Mouse (Mus musculus): ENCODE measurements around the gene Erg.
A peak's percentile ranks its signal among the peaks of the same experiment; 100 is the strongest.

Erg gene

DNA sequence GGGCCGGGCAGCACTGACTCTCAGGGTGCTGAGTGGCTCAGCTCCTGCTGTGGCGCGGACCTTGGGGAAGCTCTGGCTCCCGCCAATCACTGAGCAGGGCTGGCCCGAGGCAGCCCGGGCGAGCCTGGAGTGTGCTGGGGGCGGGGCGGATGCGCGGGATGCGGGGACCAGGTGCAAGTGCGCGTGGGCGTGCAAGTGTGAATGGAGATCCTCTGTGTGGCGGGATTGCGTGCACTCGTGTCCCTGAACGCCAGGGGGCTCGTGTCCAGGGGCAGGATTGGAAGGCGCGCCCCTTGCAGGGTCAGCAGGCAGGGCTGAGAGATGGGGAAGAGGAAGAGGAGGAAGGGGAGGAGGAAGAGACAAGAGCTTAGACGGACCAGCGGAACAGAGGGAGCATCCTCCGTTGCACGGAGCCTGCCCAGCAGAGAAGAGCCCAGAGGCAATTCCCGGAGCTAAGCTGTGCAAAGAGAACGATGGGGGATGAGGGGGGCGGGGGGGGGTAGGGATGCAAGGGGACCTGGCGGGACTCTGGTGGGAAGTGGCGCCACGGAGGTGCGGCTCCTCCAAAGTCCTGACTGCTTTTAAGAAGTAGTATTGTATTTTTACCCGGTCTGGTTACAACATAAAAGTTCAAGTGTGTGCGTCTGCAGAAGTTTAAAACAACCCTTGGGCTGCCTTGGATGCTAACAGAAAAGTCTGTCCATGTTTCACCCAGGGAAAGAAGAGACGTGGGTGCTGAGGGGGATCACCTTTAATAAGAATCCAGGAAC is 667 bp downstream of the Erg start:
- DNase-seq (ENCODE audit: low spot score in 2 of 2): peak in 1 of 2 experiments; percentile 2

DNA sequence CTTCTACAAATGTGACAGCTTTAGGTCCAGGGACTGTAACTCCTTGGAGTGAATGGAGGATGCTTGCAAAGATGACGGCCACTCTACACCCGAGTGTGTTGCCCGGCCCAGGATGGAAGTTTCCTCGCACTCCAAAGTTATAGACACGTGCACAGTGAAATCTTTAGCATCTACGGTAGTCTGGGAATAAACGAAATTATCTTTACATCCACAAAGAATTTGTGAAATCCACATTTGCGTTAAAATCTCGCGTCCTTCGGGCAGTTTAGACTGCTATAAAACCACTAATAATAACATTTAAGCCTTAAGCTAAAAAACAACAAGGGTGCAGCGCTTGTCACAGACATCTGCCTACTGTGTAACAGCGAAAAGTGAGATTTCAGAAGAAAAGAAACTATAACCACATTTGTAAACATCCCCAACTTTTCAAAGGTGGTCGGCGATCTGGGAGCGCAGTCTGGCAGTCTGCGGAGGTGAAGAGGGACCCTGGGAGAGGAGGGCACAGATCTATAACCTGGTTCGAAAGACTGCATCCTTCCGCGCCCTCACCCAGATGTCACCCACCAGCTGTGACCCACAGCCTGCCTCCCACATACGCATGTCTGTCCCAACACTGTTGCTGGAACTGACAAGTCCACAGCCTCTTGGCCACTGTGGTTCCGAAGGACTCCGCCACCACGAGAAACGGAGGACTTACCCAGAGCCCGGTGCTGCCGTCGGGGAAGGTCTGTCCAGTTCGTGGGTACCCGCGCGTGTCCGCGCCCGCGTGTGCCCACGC is 1.5 kb downstream of the Erg start:
- no peak for DNase-seq (ENCODE audit: low spot score in 2 of 2)

DNA sequence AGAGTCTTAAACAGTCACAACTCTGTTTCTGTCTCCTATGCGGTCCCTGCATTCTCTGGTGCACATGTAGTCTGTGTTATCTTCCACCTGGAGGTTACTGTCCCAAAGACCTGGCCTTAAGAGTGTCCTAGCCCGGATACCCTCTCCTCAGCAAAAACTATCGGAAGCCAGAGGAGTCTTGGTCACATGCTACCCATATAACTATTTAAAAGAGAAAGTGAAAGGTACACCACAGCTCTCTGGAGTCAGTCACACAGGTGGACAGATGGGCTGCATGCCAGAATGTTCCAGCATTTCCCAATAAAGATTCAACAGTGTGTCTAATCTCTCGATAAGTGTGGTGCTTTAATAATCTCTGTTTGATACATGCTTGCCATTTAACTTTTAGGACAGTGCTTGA is 7.1 kb downstream of the Erg start:
- no peak for DNase-seq (ENCODE audit: low spot score in 2 of 2)

DNA sequence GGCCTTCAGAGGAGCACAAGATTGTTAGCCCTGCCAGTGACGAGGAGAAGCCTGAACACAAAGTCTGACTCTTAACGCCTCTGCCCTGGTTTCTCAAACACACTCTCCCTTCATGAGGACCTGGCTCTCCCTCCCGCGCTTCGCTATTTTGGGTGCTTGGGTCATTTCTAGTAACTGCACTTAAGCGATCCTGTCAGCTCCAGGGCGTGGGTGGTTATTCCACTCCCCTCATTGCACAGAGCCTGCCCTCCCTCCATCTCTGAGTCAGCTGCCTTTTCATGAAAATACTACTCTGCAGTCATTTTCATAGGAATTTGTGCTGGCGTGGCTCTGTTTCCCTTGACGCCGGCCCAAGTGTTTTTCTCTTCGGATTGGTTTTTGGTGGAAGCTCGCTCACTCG is 13.2 kb downstream of the Erg start:
- no peak for DNase-seq (ENCODE audit: low spot score in 2 of 2)

DNA sequence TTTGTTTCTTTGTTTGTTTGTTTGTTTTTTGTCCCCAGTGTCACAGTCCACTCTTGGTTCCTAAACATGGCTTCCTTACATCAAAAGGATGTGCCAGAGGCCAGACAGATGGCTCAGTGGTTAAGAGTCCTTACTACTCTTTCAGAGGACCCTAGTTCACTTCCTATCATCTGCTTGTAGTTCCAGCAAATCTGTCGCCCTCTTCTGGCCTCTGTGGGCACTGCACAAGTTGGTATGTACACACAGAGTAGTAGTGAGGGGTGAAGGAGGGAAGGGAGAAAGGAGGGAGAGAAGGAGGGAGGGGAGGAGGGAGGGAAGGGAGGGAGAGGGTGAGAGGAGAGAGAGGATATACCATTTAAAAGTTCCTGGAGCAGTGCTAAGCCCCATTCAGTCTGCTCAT is 15.8 kb downstream of the Erg start:
- peak in 1 of 2 experiments; percentile 15 for DNase-seq (ENCODE audit: low spot score in 2 of 2)

DNA sequence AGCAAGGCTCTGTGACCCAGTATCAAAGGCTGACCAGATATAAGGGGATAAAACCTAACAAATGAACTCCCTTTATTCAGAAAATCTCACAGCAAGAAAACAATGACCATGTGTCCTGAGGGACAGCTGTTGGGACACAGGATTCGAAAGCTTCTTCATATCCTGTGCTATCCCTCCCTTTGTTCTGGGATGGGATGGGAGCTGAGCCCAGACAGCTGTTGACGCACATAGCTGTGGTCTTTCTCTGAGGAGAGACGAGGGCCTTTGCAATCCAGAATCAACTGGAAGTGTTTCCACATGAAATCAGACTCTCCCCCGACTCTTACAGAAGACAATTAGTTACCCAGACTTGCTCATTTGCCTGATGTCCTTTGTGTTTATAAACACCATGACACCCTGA is 29.6 kb downstream of the Erg start:
- DNase-seq (ENCODE audit: low spot score in 2 of 2): no peak

DNA sequence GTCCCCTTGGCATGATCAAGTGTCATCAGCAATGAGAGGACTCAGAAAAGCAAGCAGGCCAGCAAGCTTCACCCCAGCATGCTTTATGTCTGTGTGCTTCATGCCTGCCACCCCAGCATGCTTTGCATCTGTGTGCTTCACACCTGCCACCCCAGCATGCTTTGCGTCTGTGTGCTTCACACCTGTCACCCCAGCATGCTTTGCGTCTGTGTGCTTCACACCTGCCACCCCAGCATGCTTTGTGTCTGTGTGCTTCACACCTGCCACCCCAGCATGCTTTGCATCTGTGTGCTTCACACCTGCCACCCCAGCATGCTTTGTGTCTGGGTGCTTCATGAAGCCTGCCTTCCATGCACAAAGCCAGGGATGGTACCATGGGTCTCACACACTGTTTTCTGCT is 33.3 kb downstream of the Erg start:
- no peak for DNase-seq (ENCODE audit: low spot score in 2 of 2)

DNA sequence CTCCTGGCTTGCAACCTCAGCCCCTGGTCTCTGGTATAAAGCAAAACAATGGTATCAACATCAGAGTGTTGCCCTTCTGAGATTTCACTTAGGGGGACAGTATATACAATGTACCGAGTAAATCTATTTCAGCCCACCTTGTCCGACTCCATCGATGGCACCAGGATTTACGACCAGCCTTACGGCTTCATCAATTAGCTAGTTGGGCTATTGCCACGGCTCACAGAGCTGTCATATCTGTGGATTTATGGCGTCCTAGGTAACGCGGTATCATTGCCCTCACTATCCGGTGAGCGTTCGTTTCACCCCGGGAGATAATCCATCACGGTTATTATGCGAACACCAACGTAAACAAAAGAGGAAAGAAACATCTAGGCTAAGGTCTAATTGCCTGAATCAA is 33.9 kb downstream of the Erg start:
- DNase-seq (ENCODE audit: low spot score in 2 of 2): no peak

DNA sequence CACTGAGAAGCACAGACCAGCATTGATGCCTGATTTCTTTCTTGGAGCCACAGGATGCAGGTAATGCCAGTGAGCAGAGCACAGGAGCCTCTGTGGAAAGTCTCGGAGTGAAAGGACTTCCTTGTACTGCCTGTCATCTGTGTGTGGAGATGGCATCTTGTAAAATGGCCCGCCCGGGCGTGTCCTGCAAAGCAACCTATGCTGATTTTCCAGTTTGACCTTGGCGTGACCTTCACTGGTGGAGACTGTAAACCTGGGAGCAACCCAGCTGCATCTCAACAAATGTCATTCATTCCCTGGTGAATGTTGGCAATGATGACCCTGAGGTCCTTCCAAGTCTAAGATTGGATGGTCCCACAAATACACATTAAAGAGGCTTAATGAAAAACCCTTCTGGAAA is 35.9 kb downstream of the Erg start:
- no peak for DNase-seq (ENCODE audit: low spot score in 2 of 2)

DNA sequence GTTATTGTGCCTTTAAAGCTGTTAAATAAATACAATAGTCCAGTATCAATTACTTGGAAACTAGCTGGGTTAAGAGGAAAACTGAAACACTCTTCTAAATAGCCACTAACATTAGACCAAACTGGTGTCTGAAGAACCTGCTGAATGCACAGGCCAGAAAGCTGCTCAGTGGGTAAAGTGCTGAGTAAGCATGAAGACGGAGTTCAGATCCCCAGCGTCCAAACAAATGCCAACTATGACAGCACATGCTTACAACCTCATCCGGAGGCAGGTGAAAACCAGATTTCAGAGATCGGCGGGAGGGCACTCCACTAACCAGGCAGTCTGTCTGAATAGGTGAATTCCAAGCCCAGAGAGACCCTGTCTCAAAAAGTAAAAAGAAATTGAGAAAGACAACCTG is 41.6 kb downstream of the Erg start:
- no peak for DNase-seq (ENCODE audit: low spot score in 2 of 2)

DNA sequence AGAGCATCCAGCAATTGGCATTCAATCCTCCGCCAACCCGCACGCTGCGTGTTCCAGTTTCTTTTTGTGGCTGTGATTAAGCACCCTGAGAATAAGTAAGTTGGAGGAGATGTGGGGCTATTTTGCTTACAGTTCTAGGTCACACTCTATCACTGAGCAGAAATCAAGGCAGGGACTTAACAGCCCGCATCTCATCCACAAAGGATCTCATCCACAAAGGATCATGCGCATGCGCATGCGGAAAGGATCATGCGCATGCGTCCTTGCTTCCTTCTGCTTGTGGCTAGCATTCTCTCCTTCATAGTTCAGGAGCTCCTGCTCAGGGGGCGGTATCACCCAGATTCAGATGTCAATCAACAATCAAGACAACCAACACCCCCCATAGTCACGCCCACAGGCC is 42.9 kb downstream of the Erg start:
- DNase-seq (ENCODE audit: low spot score in 2 of 2): no peak

DNA sequence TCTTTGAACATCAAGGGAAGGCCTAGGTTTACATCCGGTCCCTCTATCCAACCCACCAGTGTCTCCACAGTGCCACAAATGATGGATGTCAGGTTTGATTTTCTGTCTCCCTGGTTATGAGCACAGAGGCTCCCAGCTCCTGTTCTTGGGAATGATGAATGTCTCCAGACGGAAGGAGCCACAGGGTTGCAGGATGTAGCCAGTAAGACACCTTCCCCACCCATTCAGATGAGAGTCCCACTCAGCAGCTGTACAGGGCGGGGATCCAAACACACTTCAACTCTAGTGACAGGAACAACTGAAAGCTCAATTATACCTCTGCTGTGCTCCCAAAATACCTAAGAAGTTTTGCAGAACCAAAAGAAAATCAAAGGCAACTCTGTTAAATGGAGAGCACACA is 51.2 kb downstream of the Erg start:
- DNase-seq (ENCODE audit: low spot score in 2 of 2): no peak

DNA sequence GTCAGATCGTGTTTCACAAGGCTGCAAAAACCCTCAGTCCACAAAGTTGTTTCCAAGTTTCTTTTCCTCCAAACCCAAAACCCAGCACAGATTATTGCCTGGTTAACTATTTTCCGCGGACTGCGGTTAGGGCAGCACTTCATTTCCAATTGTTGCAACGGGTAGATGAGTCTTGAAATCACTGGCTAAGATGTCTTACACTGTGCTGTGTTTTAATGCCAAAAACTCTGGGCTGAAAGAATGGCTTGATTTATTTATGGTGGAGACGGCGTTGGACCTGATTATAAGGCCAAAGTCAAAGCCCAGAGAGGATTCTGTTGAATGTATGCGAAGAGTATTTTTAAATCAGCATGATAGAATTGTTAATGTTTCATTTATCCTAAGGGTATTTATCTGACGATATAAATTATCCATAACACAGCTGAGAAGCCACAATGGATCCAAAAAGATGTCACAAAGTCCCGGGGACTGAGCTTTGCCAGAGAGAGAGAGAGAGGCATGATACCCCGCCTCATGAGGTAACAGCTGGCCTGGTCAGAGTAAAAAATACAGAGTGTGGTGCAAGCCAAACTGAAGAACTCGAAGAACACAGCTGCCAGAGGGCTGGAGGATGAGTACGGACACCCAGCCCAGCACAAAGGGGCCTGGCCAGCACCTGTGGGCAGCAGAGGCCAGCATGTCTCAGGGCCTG is 53.9 kb downstream of the Erg start:
- DNase-seq (ENCODE audit: low spot score in 2 of 2): no peak

DNA sequence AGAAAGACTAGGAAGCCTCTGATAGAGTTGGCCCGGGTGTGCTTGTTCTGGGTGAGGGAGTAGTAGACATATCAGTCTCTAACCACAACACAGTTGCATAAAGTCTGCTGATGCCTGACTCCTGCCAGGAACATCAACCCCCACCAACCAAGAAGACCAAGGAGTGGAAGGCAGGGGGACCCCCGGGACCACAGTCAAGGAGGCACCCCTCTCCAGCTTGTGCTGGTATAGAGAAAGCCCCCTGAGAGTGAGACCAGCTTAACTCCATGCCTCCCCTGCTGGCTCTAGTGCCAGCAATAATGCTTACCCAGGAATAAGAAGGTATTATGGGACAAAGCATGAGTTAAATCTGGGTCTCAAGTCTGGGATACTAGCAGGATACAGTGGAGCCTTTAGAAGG is 58.8 kb downstream of the Erg start:
- no peak for DNase-seq (ENCODE audit: low spot score in 2 of 2)

DNA sequence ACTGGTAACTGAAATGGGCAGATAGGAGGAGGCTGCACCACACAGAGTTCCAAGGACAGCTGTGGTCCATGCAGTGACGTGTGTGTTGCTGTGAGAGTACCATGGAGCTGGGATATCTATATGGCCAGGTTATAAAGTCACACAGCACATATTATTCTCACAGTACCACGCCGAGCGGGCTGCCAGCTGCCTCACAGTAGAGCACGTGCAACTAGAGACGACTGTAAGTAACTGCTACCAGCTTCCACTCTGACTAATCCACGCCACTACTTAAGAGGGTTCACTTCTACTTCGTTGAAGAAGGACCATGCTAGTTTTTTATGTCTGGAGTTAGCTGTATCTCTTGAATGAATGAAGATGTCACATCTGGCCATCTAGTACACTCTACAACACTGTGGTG is 66.9 kb downstream of the Erg start:
- DNase-seq (ENCODE audit: low spot score in 2 of 2): no peak

DNA sequence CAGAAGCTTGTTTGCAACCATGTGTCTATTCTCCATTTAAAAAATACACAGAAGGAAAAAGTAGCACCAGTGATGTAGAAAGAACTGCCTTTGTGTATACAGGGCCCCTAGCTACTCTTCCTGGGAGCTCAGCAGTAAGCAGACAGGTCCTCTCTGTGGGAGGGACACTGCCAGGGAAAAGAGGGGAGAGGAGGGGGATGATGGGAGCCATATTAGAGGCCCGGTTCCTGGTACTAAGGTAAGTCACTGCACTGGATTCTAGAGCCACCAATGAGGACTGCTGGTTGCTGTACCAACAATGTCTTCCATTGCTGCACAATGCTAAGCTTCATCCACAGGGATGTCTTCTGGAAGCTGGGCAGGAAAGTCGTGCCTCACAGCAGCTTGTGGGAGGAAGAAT is 80.3 kb downstream of the Erg start:
- DNase-seq (ENCODE audit: low spot score in 2 of 2): no peak

DNA sequence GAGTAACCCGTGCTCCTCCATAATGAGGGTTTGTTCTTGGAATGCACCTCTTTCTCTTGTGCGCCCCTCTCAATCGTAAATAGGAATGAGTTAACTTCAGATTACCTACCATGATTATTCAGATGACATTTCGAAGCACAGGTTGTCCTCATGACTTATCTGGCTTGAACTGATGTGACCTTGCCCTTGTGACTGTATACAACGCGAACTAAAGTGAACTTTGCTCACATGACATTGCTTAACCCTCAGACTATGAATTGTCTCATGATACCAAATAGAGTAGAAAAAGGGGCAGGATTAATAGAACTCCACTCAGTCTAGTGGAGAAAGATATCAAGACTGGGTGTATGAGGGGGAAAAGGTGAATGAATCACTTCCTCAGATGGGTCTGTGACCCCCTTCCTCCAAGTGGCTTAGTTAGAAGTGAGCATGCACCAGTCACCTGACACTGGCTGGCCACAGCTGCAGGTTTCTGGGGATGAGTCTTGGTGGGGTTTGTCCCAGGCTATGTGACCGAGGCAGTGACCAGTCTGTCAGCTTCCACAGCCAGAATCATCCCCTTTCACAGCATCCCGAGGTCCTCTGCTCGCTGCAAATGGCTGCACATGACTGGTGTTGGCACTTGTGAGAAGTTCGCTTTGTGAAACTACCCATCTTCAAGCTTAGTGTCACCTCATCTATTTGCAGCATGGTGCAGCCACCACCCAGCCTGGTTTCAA is 89.7 kb downstream of the Erg start:
- DNase-seq (ENCODE audit: low spot score in 2 of 2): no peak

DNA sequence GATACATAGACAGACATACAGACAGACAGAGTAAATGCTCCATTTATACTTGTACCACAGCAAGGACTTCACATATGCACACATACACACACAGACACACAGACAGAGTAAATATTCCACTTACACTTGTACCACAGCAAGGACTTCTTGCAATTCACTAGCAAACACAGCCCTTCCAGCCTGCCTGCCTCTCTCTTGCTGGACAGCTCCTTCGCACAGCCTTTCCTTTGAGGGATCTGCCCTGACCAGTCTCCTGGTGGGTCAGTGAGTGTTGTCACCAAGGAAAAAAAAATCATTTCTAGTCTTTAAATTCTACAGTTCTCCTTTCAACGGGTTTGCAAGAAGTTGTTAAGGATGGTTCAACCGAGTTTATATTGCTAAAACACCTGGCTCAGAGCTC is 92.3 kb downstream of the Erg start:
- no peak for DNase-seq (ENCODE audit: low spot score in 2 of 2)

DNA sequence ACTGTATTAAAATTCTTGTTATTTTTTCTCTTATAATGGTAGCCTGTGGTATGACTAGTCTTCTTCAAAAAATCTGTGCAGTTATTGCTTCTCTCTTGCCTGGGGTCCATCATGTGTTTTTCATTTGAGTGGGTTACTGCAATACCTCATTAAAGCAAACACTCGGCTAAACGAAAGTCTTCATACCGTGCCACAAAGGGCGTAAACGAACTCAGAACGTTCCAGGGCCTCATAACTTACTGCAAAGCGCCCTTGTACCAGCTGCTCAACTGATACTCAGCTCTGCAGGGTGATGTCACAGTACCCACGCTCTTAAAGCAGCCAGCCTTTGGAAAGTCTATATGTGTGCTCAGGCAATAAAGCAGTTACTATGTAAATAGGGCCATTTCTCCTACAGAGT is 93.1 kb downstream of the Erg start:
- DNase-seq (ENCODE audit: low spot score in 2 of 2): no peak

DNA sequence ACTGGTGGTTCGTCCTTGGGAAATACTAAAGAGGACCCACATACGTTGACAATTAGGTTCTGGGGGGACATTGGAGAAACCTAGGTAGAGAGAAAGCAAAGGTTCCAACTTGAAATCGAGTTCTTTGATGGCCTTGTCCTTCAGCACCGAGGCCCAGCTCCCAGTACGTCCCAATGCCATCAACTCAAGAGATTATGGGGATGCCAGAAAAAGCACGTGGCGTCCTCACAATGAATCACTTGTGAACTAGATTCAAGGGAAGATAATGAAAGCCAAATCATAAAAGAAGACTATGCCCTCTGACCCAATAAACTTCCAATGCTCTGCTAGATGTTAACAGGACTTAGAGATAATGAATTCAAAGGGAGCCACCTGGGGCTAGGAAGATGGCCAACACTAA is 94.2 kb downstream of the Erg start:
- no peak for DNase-seq (ENCODE audit: low spot score in 2 of 2)

DNA sequence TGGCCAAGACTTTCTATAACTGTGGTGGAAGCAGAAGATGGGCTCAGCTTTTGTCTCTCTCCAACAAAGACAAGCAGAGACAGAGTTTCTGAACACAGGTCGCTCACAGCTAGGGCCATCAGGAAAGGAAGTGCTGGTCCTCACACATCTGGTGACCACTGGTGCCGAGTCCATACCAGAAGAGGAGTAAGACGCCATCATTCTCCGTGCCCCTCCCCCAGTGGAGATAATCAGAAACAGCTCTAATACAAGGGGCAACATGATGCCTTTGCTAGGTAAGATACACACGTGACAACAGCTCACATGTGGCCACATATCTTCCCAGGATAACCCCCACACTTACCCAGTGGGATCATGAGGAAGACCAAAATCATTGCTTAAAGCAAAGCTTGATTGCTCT is 96.0 kb downstream of the Erg start:
- no peak for DNase-seq (ENCODE audit: low spot score in 2 of 2)

All from spleen, postnatal 36 days (tissue).